Comparison of ENCODE assay signal across 32 mouse cellular contexts in the genomic region with DNA sequence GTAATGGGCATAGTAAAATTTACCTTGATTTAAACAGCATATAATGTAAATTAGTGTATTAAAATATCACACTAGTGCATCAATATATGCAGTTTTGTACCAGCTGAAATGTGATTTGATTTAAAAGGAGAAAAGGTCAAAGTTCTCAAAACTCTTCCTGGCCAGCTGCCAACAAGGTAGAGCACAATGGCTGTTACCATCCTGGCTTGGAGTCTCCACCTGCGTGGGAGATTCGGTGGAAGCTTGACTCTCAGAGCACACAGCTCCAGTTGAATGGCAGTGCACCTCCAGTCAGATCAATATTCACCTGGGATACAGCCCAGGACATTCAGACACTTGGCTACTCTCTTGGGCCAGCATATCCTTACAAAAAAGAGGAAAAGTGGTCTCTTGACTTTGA.
"Had no signal": no experiment of that assay in that cellular context is flagged by ENCODE, and none has a peak within 500 bp of the region (broad histone marks: within the 10 kb centered on the region; RNA-seq: fewer than 3 reads in every experiment).

No protein-coding gene starts in this region.

- H3K9ac ChIP-seq: heart, embryonic 12.5 days; heart, embryonic 13.5 days; heart, embryonic 15.5 days; hindbrain, embryonic 12.5 days; hindbrain, embryonic 13.5 days; hindbrain, embryonic 14.5 days; hindbrain, embryonic 15.5 days; kidney, embryonic 15.5 days had no signal

- H3K9me3 ChIP-seq: heart, embryonic 10.5 days; heart, embryonic 12.5 days; heart, embryonic 13.5 days; heart, embryonic 15.5 days; hindbrain, embryonic 10.5 days; hindbrain, embryonic 12.5 days; hindbrain, embryonic 13.5 days; hindbrain, embryonic 15.5 days; kidney, embryonic 15.5 days had no signal

- ATAC-seq: hindbrain, embryonic 16.5 days; hindbrain, postnatal 0 days; inflammation-experienced regulatory T-cells, adult 6 months had no signal

- H3K4me2 ChIP-seq: heart, embryonic 11.5 days; heart, embryonic 12.5 days; heart, embryonic 13.5 days; heart, embryonic 15.5 days; hindbrain, embryonic 12.5 days; hindbrain, embryonic 13.5 days; hindbrain, embryonic 14.5 days; hindbrain, embryonic 15.5 days; kidney, embryonic 15.5 days had no signal

- H3K36me3 ChIP-seq: heart, embryonic 10.5 days; heart, embryonic 12.5 days; heart, embryonic 13.5 days; heart, embryonic 15.5 days; hindbrain, embryonic 10.5 days; hindbrain, embryonic 12.5 days; hindbrain, embryonic 13.5 days; hindbrain, embryonic 15.5 days; kidney, embryonic 15.5 days had no signal

- H3K27ac ChIP-seq: heart, embryonic 10.5 days; heart, embryonic 13.5 days; heart, embryonic 15.5 days; hindbrain, embryonic 10.5 days; hindbrain, embryonic 12.5 days; hindbrain, embryonic 13.5 days; hindbrain, embryonic 14.5 days; hindbrain, embryonic 15.5 days; hindbrain, postnatal 0 days; kidney, embryonic 15.5 days; kidney, postnatal 0 days; layer of hippocampus, adult 2 months; left cerebral cortex, adult 2 months had no signal

- H3K4me1 ChIP-seq: heart, embryonic 10.5 days; heart, embryonic 12.5 days; heart, embryonic 13.5 days; heart, embryonic 15.5 days; hindbrain, embryonic 10.5 days; hindbrain, embryonic 12.5 days; hindbrain, embryonic 13.5 days; hindbrain, embryonic 15.5 days; kidney, embryonic 15.5 days had no signal

- H3K4me3 ChIP-seq: heart, embryonic 10.5 days; heart, embryonic 12.5 days; heart, embryonic 13.5 days; heart, embryonic 15.5 days; hindbrain, embryonic 10.5 days; hindbrain, embryonic 12.5 days; hindbrain, embryonic 13.5 days; hindbrain, embryonic 15.5 days; kidney, embryonic 15.5 days; layer of hippocampus, adult 2 months; left cerebral cortex, adult 2 months had no signal

- H3K27me3 ChIP-seq: heart, embryonic 12.5 days; heart, embryonic 13.5 days; heart, embryonic 15.5 days; hindbrain, embryonic 12.5 days; hindbrain, embryonic 13.5 days; hindbrain, embryonic 15.5 days; kidney, embryonic 15.5 days had no signal

- DNase-seq: heart, postnatal 10 days; heart, postnatal 14 days; heart, postnatal 36 days; heart, postnatal 4 days; kidney, adult 11 months; kidney, adult 18-20 months; kidney, adult 2 months; kidney, adult 8-10 months; kidney, adult 9 months; kidney, postnatal 10 days; kidney, postnatal 14 days; kidney, postnatal 25 days; kidney, postnatal 4 days; layer of hippocampus, adult 9-11 months; layer of hippocampus, postnatal 36 days had no signal
